In genomic region chr1:86053198-86053921, GRCm38 (mm10) we compare ENCODE assay signal across 9 mouse cellular contexts. TPM values are rescaled to one million over a fixed set of nuclear protein-coding genes. Genes with fewer than 3 reads are reported as not detected.
DNase-seq lines count a peak whose midpoint lies in the region; ATAC-seq and TF ChIP-seq lines count a peak whose summit lies in the region.
"Had no signal": no experiment of that assay in that cellular context is flagged by ENCODE, and none has a peak within 500 bp of the region (broad histone marks: within the 10 kb centered on the region; RNA-seq: fewer than 3 reads in every experiment).

No protein-coding gene starts in this region.

- H3K4me3 ChIP-seq in hindbrain, embryonic 14.5 days (replicated peaks; ENCODE audit: low read length) = no peak overlapping the region
- H3K4me3 ChIP-seq in hindbrain, embryonic 10.5 days = no peak overlapping the region
- H3K4me3 ChIP-seq in layer of hippocampus, adult 2 months = no peak overlapping the region
- H3K4me3 ChIP-seq: embryonic facial prominence, embryonic 12.5 days had no signal

- H3K36me3 ChIP-seq in hindbrain, embryonic 14.5 days (replicated peaks; ENCODE audit: control insufficient read depth, insufficient read depth) = no peaks in the 10 kb centered on the region
- H3K36me3 ChIP-seq in hindbrain, embryonic 10.5 days = no peaks in the 10 kb centered on the region
- H3K36me3 ChIP-seq: embryonic facial prominence, embryonic 12.5 days had no signal

- H3K4me2 ChIP-seq in hindbrain, embryonic 14.5 days (replicated peaks) = 0 out of 2 replicates have a peak overlapping the region, but pooled peaks have one; percentile 4
- H3K4me2 ChIP-seq: embryonic facial prominence, embryonic 12.5 days had no signal

- no peak for TF ChIP-seq CTCF in layer of hippocampus, adult 2 months (conservative IDR thresholded peaks at IDR 0.05)

- peaks cover 6% of the 10 kb centered on the region; the same call in 1 of the 2 replicates for H3K27me3 ChIP-seq in hindbrain, embryonic 14.5 days (ENCODE audit: control insufficient read depth, insufficient read depth, low read length)
- peaks cover 8% of the 10 kb centered on the region for H3K27me3 ChIP-seq in hindbrain, embryonic 10.5 days (ENCODE audit: insufficient read depth, poor library complexity, severe bottlenecking)

- 72% methylated on average over 12 of the region's 12 CpGs for WGBS in hindbrain, embryonic 14.5 days
- 88% methylated on average over 12 of the region's 12 CpGs for WGBS in hindbrain, embryonic 10.5 days

- no peaks in the 10 kb centered on the region for H3K9me3 ChIP-seq in hindbrain, embryonic 14.5 days (ENCODE audit: control insufficient read depth, low read length)
- H3K9me3 ChIP-seq in hindbrain, embryonic 10.5 days = no peaks in the 10 kb centered on the region
- H3K9me3 ChIP-seq: embryonic facial prominence, embryonic 12.5 days had no signal

- H3K4me1 ChIP-seq in hindbrain, embryonic 14.5 days (replicated peaks; ENCODE audit: control insufficient read depth, insufficient read depth, low read length) = no peaks in the 10 kb centered on the region
- H3K4me1 ChIP-seq in hindbrain, embryonic 10.5 days (replicated peaks) = no peaks in the 10 kb centered on the region
- H3K4me1 ChIP-seq: embryonic facial prominence, embryonic 12.5 days had no signal

- peak; percentile 81 for DNase-seq in hindbrain, embryonic 14.5 days (ENCODE audit: low spot score)
- no peak for DNase-seq in hindbrain, embryonic 10.5 days (ENCODE audit: low spot score)
- DNase-seq in adrenal gland, postnatal 25 days = peak; percentile 72
- peak; percentile 67 to 79 for DNase-seq in layer of hippocampus, adult 2 months (ENCODE audit: low spot score in 2 of 2)
- DNase-seq in right cerebral cortex, adult 18-20 months = peak; percentile 48
- DNase-seq in lung, postnatal 14 days = no peak

- peak; percentile 86 for ATAC-seq in hindbrain, embryonic 14.5 days (ENCODE audit: low FRiP score)
- ATAC-seq in frontal cortex, adult (ENCODE audit: low TSS enrichment) = peak; percentile 21; the same call in 1 of the 2 replicates
- ATAC-seq in activated CD4-positive, CD25-positive, alpha-beta regulatory T cell, adult 4 months = no peak

- H3K27ac ChIP-seq in hindbrain, embryonic 14.5 days = peak overlapping the region; percentile 66; the same call in 1 of the 2 replicates
- H3K27ac ChIP-seq in hindbrain, embryonic 10.5 days = no peak overlapping the region
- H3K27ac ChIP-seq in layer of hippocampus, adult 2 months = peak overlapping the region; percentile 83
- H3K27ac ChIP-seq: embryonic facial prominence, embryonic 12.5 days had no signal

- no peak overlapping the region for H3K9ac ChIP-seq in hindbrain, embryonic 14.5 days
- H3K9ac ChIP-seq: embryonic facial prominence, embryonic 12.5 days had no signal

RNA-seq across cellular contexts. Expression of gene 2810459M11Rik, which starts 7.7 kb away (rescaled TPM):
- 8.6 and 12.7 TPM in 2 replicates for polyA plus RNA-seq in hindbrain, embryonic 14.5 days (2014; fragmentation: Nextera tagmentation; extraction: Ambion mirVana)
- polyA plus RNA-seq in hindbrain, embryonic 10.5 days (2016; fragmentation: Nextera tagmentation; extraction: Ambion mirVana) = 0.19 and 0.25 TPM in 2 replicates
- 0.18 and 0.38 TPM in 2 replicates for total RNA-seq in adrenal gland, postnatal 25 days (2021)
- total RNA-seq in layer of hippocampus, adult 2 months (2021) = 10 to 100 TPM in 1 of 2 experiments, 1 to 10 TPM in 1; 9.8 to 11.9 TPM
- polyA plus RNA-seq in activated CD4-positive, CD25-positive, alpha-beta regulatory T cell, adult 4 months (2017; shearing (Covaris generic)) = under 1 TPM in 1 of 2 experiments, not detected in 1; 0.21 TPM

RNA-seq across cellular contexts. Expression of gene Psmd1, which starts 10.8 kb away (rescaled TPM):
- polyA plus RNA-seq in hindbrain, embryonic 14.5 days (2014; fragmentation: Nextera tagmentation; extraction: Ambion mirVana) = 194 and 211 TPM in 2 replicates
- polyA plus RNA-seq in hindbrain, embryonic 10.5 days (2016; fragmentation: Nextera tagmentation; extraction: Ambion mirVana) = 184 and 222 TPM in 2 replicates
- 124 and 139 TPM in 2 replicates for total RNA-seq in adrenal gland, postnatal 25 days (2021)
- total RNA-seq in layer of hippocampus, adult 2 months (2021) = 100 to 1,000 TPM; 105 to 111 TPM
- polyA plus RNA-seq in activated CD4-positive, CD25-positive, alpha-beta regulatory T cell, adult 4 months (2017; shearing (Covaris generic)) = 10 to 100 TPM; 79.9 to 86.8 TPM

RNA-seq across cellular contexts. Expression of gene Spata3, which starts 36.7 kb away (rescaled TPM):
- 0.31 TPM in 2 replicates for polyA plus RNA-seq in hindbrain, embryonic 14.5 days (2014; fragmentation: Nextera tagmentation; extraction: Ambion mirVana)
- polyA plus RNA-seq in hindbrain, embryonic 10.5 days (2016; fragmentation: Nextera tagmentation; extraction: Ambion mirVana) = not detected in 2 replicates
- not detected in 2 replicates for total RNA-seq in adrenal gland, postnatal 25 days (2021)
- 1 to 10 TPM; 1.2 TPM for total RNA-seq in layer of hippocampus, adult 2 months (2021)
- polyA plus RNA-seq in activated CD4-positive, CD25-positive, alpha-beta regulatory T cell, adult 4 months (2017; shearing (Covaris generic)) = under 1 TPM in 1 of 2 experiments, not detected in 1; 0.49 TPM
- polyA plus RNA-seq: embryonic facial prominence, embryonic 12.5 days had no signal

RNA-seq across cellular contexts. Expression of gene Htr2b, which starts 58.4 kb away (rescaled TPM):
- 0.09 and 0.44 TPM in 2 replicates for polyA plus RNA-seq in hindbrain, embryonic 14.5 days (2014; fragmentation: Nextera tagmentation; extraction: Ambion mirVana)
- 0.10 and 0.35 TPM in 2 replicates for polyA plus RNA-seq in hindbrain, embryonic 10.5 days (2016; fragmentation: Nextera tagmentation; extraction: Ambion mirVana)
- 0.21 TPM in 1 of 2 replicates, not detected in the other for total RNA-seq in adrenal gland, postnatal 25 days (2021)
- total RNA-seq in layer of hippocampus, adult 2 months (2021) = not detected
- polyA plus RNA-seq in activated CD4-positive, CD25-positive, alpha-beta regulatory T cell, adult 4 months (2017; shearing (Covaris generic)) = under 1 TPM in 1 of 2 experiments, not detected in 1; 0.45 TPM

Comparison
In these comparisons a context has a peak if more than half of its experiments do, and no peak if none do; other contexts are left out.
1. DNase-seq: peak in hindbrain, embryonic 14.5 days (single experiment), adrenal gland, postnatal 25 days (single experiment), layer of hippocampus, adult 2 months (2 of 2) and right cerebral cortex, adult 18-20 months (single experiment); none in hindbrain, embryonic 10.5 days (single experiment) and lung, postnatal 14 days (single experiment).